Mouse (Mus musculus) ovary, adult 2 months (tissue): ENCODE measurements around the gene Rps28. TPM values are rescaled to one million over a fixed set of nuclear protein-coding genes. Genes with fewer than 3 reads are reported as not detected.

ENCODE experiments used
- polyA plus RNA-seq: library from polyadenylated mRNA; depleted of rRNA; stranded (reverse); fragments of >200 nt; gene quantifications from 2 replicates; pipeline ENCODE4 v1.2.3, GENCODE M21; 2012; rRNA removed

The Rps28 gene
- 1,023 and 1,245 TPM in 2 replicates for polyA plus RNA-seq

DNA sequence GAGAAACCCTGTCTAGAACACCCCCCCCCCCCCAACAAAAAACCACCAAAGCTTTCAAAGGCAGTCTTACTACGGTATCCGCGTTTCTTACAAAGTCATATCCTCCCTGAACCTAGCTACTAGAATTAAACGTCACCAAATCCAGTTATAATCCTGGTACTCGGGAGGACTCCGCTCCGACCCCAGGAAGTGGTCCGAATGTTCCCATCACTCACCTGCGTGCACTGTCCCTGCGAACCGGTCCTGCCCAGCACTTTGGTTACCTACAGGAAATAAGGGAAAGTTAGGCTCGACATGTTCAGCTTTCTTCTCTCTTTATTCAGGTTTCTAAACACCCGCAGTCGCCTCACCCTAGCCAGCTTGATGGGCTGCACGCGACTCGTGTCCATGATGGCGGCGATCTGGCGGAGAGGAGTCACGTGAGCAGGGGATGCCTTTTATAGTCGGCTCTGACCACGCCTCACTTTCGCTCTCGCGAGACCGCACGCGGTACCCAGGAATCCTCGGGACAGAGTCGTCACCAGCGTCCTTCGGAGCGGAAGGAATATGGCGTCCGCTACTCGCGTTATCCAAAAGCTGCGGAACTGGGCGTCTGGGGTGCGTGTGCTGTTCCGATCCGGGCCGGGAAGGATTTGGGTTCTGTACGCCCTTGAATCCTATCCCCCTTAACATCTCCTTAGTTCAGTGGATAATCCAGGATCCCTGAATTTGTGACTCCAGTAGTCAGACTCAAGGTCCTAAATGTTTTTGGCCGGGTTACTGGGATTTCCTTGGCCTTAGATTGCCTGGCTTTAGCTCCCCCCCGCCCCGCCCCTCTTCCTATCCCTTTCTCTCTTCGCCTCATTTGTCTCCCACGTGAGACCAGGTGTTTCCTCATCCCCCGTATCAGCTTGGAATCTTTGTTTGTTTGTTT, at the start of gene Rps28, which contains the start of gene Ndufa7:
Gene Rps28, minus strand, starts transcription at position 479 of the 913 bp plus-strand sequence.
Gene Ndufa7, plus strand, starts transcription at position 489 of the 913 bp plus-strand sequence.

GRCm38 (mm10) chr17:33873537-33873936, 49.2 kb upstream of the Rps28 start, which contains the start of gene Gm7029:
TSS of gene Gm7029 (plus strand) at chr17:33873837.

GRCm38 (mm10) chr17:33842966-33843795, 18.8 kb upstream of the Rps28 start, which contains the start of gene Cd320:
TSS of gene Cd320 (plus strand) at chr17:33843091.

DNA sequence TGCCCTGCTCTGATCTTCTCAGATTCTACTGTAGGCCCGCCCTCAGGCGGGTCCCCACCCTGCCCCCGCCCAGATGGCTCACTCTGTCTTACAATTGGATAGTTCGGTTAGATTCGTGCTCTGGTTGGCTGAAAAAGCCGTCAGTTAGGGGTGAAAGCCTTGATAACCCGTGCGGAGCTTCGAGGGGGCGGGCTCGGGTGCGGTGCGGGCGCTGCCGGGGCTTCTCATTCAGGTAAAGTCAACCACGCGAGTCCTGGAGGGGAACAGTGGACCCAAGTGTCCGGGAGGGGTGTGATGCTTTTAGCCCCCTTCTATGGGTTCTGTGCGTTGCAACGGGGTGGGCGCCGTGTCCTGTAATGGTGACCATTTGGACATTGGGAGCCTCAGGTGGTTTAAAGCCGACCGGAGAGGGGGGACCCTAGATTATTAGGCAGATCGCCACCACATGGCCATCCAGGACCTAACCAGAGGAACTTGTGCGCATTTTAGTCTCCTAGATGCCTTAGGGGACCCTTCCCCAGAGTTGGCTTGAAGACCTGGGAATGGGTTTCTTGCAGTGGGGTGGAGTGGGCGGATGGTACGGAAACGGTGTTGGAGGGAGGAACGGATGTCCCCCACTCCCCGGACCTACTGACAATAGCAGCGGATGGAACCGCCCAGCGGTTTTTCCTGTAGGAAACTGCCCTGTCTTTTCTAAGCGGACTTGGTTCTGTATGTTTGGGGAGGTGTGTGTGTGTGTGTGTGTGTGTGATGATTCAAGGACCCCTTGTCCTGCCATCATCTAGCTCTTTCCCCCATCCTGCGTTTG, 13.8 kb downstream of the Rps28 start, which contains the start of gene Kank3:
Gene Kank3, plus strand, starts transcription at position 186 of the 808 bp plus-strand sequence.

GRCm38 (mm10) chr17:33781124-33781977, 43.0 kb downstream of the Rps28 start, which contains the start of gene Angptl4:
TSS of gene Angptl4 (minus strand) at chr17:33781830.

Other genes with a start within 250 kb of the Rps28 start
- gene Zfp414, start 195.5 kb downstream of the Rps28 start, polyA plus RNA-seq, result 68.7 and 113 TPM in 2 replicates
- gene Pram1, start 186.5 kb downstream of the Rps28 start, polyA plus RNA-seq, result 1.1 and 1.4 TPM in 2 replicates
- 145 and 173 TPM in 2 replicates for gene Hnrnpm, start 137.7 kb downstream of the Rps28 start, polyA plus RNA-seq
- 93.6 and 111 TPM in 2 replicates for gene March2, start 105.9 kb downstream of the Rps28 start, polyA plus RNA-seq
- 589 and 629 TPM in 2 replicates for gene Rab11b, start 64.0 kb downstream of the Rps28 start, polyA plus RNA-seq
- 133 and 185 TPM in 2 replicates for gene Angptl4, start 42.7 kb downstream of the Rps28 start, polyA plus RNA-seq
- 193 and 200 TPM in 2 replicates for gene Kank3, start 14.0 kb downstream of the Rps28 start, polyA plus RNA-seq
- 549 and 689 TPM in 2 replicates for gene Ndufa7, start within 50 bp of the Rps28 start, polyA plus RNA-seq
- 124 and 183 TPM in 2 replicates for gene Cd320, start 18.5 kb upstream of the Rps28 start, polyA plus RNA-seq
- not detected in 2 replicates for gene Gm7029, start 49.3 kb upstream of the Rps28 start, polyA plus RNA-seq
- 12.1 and 15.3 TPM in 2 replicates for gene Kifc1, start 66.1 kb upstream of the Rps28 start, polyA plus RNA-seq
- 0.43 TPM in 1 of 2 replicates, not detected in the other for gene Platr17, start 80.6 kb upstream of the Rps28 start, polyA plus RNA-seq
- gene Daxx, start 84.9 kb upstream of the Rps28 start, polyA plus RNA-seq, result 53.9 and 59.5 TPM in 2 replicates
- gene Tapbp, start 91.3 kb upstream of the Rps28 start, polyA plus RNA-seq, result 189 and 212 TPM in 2 replicates
- gene Zbtb22, start 91.3 kb upstream of the Rps28 start, polyA plus RNA-seq, result 105 and 109 TPM in 2 replicates
- gene Rgl2, start 105.0 kb upstream of the Rps28 start, polyA plus RNA-seq, result 212 and 227 TPM in 2 replicates
- gene Pfdn6, start 115.8 kb upstream of the Rps28 start, polyA plus RNA-seq, result 18.3 and 18.5 TPM in 2 replicates
- 26.7 and 33.0 TPM in 2 replicates for gene Wdr46, start 116.1 kb upstream of the Rps28 start, polyA plus RNA-seq
- gene B3galt4, start 126.9 kb upstream of the Rps28 start, polyA plus RNA-seq, result 13.9 and 15.3 TPM in 2 replicates
- gene Vps52, start 131.2 kb upstream of the Rps28 start, polyA plus RNA-seq, result 65.4 and 80.8 TPM in 2 replicates
- 733 and 1,224 TPM in 2 replicates for gene Rps18, start 131.4 kb upstream of the Rps28 start, polyA plus RNA-seq
- gene H2-K1, start 175.8 kb upstream of the Rps28 start, polyA plus RNA-seq, result 968 and 1,399 TPM in 2 replicates
- gene Ring1, start 200.1 kb upstream of the Rps28 start, polyA plus RNA-seq, result 133 and 190 TPM in 2 replicates
- gene H2-Ke6, start 203.5 kb upstream of the Rps28 start, polyA plus RNA-seq, result 161 and 192 TPM in 2 replicates
- gene Slc39a7, start 207.1 kb upstream of the Rps28 start, polyA plus RNA-seq, result 301 and 303 TPM in 2 replicates
- 85.3 and 124 TPM in 2 replicates for gene Rxrb, start 207.2 kb upstream of the Rps28 start, polyA plus RNA-seq
- 1.5 and 2.2 TPM in 2 replicates for gene Col11a2, start 214.9 kb upstream of the Rps28 start, polyA plus RNA-seq